Mouse (Mus musculus) G1E (cell line): Measurements from ENCODE around the gene Blzf1. TPM values are rescaled to one million over a fixed set of nuclear protein-coding genes. Genes with fewer than 3 reads are reported as not detected.

ENCODE experiments used
- ATAC-seq: 2 replicates; pipeline ENCODE4 v1.8.0; 2016; ENCODE audit warnings: mild to moderate bottlenecking; ENCODE audit not compliant: insufficient number of reproducible peaks, poor library complexity, low FRiP score, severe bottlenecking; ENCODE audit errors: extremely low read depth
- DNase-seq: peaks from one replicate; pipeline ENCODE4 v3.0.0; 2012; ENCODE audit warnings: low spot score
- H3K27me3 ChIP-seq: 2 replicates; pipeline ENCODE4 v1.6.1; 2012; ENCODE audit warnings: mild to moderate bottlenecking, low read length, inconsistent platforms; ENCODE audit not compliant: insufficient read depth
- H3K36me3 ChIP-seq: replicated peaks from 2 replicates; pipeline ENCODE3; 2012; ENCODE audit warnings: mild to moderate bottlenecking, inconsistent platforms
- H3K4me1 ChIP-seq: 2 replicates; pipeline ENCODE4 v1.6.1; 2012; ENCODE audit warnings: low read depth, low read length, inconsistent platforms, mixed read lengths; ENCODE audit not compliant: insufficient read depth
- H3K4me3 ChIP-seq: 2 replicates; pipeline ENCODE4 v1.5.1; 2012; ENCODE audit warnings: low read depth, mild to moderate bottlenecking, inconsistent platforms, low read length, moderate library complexity, mixed read lengths
- H3K9me3 ChIP-seq: replicated peaks from 2 replicates; pipeline ENCODE4 v1.6.1; 2012; ENCODE audit warnings: inconsistent platforms
- CTCF ChIP-seq: IDR thresholded peaks from 2 replicates; pipeline ENCODE4 v1.5.1; 2012; ENCODE audit warnings: low read depth, low read length, inconsistent platforms, mixed read lengths
- GATA1 ChIP-seq: IDR thresholded peaks from 2 replicates; pipeline ENCODE4 v1.6.1; 2012; ENCODE audit warnings: borderline replicate concordance, low read length, inconsistent platforms, mixed read lengths
- GATA2 ChIP-seq: IDR thresholded peaks from 2 replicates; pipeline ENCODE4 v1.6.1; 2012; ENCODE audit warnings: low read depth, low read length, inconsistent platforms, borderline replicate concordance
- POLR2AphosphoS5 ChIP-seq: IDR thresholded peaks from 2 replicates; pipeline ENCODE4 v1.6.1; 2012; ENCODE audit warnings: low read depth, low read length, inconsistent platforms; ENCODE audit not compliant: insufficient replicate concordance
- TAL1 ChIP-seq: conservative IDR thresholded peaks from 2 replicates; pipeline ENCODE4 v1.6.1; 2012; ENCODE audit warnings: low read depth, low read length, inconsistent platforms, mixed read lengths
- polyA plus RNA-seq: library from polyadenylated mRNA; stranded (reverse); fragments of >175 nt; gene quantifications from 2 replicates; pipeline ENCODE4 v1.2.3, GENCODE M21; 2012
- total RNA-seq, 2 experiments: library from RNA; stranded (forward) in 1 of 2; stranded (reverse) in 1 of 2; fragments of 200-1000 nt in 1 of 2; fragments of >200 nt in 1 of 2; fragmentation: Nextera tagmentation in 1 of 2; gene quantifications; 2 replicates each; pipeline ENCODE4 v1.2.3; 2014 to 2017

Gene Blzf1
- total and polyA plus RNA-seq, 3 experiments: 2.2 to 33.4 (median 25.7) TPM

- Histone ChIP-seq H3K27me3 (no peaks in the 10 kb centered on the region), H3K9me3 (no peaks in the 10 kb centered on the region), H3K4me1 (peaks cover 24% of the 10 kb centered on the region), H3K36me3 (peaks cover 52% of the 10 kb centered on the region), H3K4me3 (no peak within 1 kb of the TSS)
- no peak for DNase-seq
- no peak for ATAC-seq
- TF ChIP-seq GATA1 (no peak), TAL1 (no peak), CTCF (no peak), POLR2AphosphoS5 (no peak), GATA2 (no peak)
Observed at GRCm38 (mm10) chr1:164303821-164304220, 3.5 kb downstream of the Blzf1 start, which contains the start of gene Nme7. TSS of gene Nme7 (plus strand) at chr1:164304121.

GRCm38 (mm10) chr1:164301949-164302348 is 5.3 kb downstream of the Blzf1 start:
- Histone ChIP-seq H3K27me3 (no peaks in the 10 kb centered on the region), H3K4me3 (no peak overlapping the region), H3K36me3 (peaks cover 67% of the 10 kb centered on the region), H3K9me3 (no peaks in the 10 kb centered on the region), H3K4me1 (peaks cover 18% of the 10 kb centered on the region)
- no peak for TF ChIP-seq TAL1
- ATAC-seq (no peak), DNase-seq (no peak)

GRCm38 (mm10) chr1:164296473-164296872 is 10.8 kb downstream of the Blzf1 start:
- Histone ChIP-seq H3K27me3 (no peaks in the 10 kb centered on the region), H3K4me1 (peaks cover 8% of the 10 kb centered on the region; the same call in 1 of the 2 replicates), H3K36me3 (peaks cover 74% of the 10 kb centered on the region), H3K9me3 (no peaks in the 10 kb centered on the region), H3K4me3 (no peak overlapping the region)
- ATAC-seq: no peak
- no peak for DNase-seq
- TF ChIP-seq CTCF: no peak
- TF ChIP-seq TAL1: no peak
- no peak for TF ChIP-seq GATA1
- TF ChIP-seq GATA2: no peak
- TF ChIP-seq POLR2AphosphoS5: no peak

- ATAC-seq: no peak
Observed at GRCm38 (mm10) chr1:164294071-164294470, 13.2 kb downstream of the Blzf1 start.

GRCm38 (mm10) chr1:164292040-164292439 is 15.2 kb downstream of the Blzf1 start:
- Histone ChIP-seq H3K4me3 (no peak overlapping the region), H3K9me3 (no peaks in the 10 kb centered on the region), H3K27me3 (no peaks in the 10 kb centered on the region), H3K36me3 (peaks cover 67% of the 10 kb centered on the region), H3K4me1 (peaks cover 2% of the 10 kb centered on the region; the same call in 1 of the 2 replicates)
- DNase-seq (no peak), ATAC-seq (no peak)
- TF ChIP-seq GATA1: no peak
- TF ChIP-seq TAL1: no peak

More at GRCm38 (mm10) chr1:164294071-164294470, 13.2 kb downstream of the Blzf1 start:
- Histone ChIP-seq H3K9me3 (no peaks in the 10 kb centered on the region), H3K27me3 (no peaks in the 10 kb centered on the region), H3K36me3 (peaks cover 75% of the 10 kb centered on the region), H3K4me1 (peaks cover 6% of the 10 kb centered on the region; the same call in 1 of the 2 replicates), H3K4me3 (no peak overlapping the region)
- TF ChIP-seq GATA1: no peak
- no peak for TF ChIP-seq CTCF
- no peak for TF ChIP-seq TAL1
- TF ChIP-seq GATA2: no peak
- TF ChIP-seq POLR2AphosphoS5: no peak
- no peak for DNase-seq

- H3K9me3 ChIP-seq: no peaks in the 10 kb centered on the region
- ATAC-seq (no peak), DNase-seq (no peak)
- TF ChIP-seq GATA2 (no peak), TAL1 (no peak), POLR2AphosphoS5 (no peak), CTCF (no peak), GATA1 (no peak)
- no peak overlapping the region for H3K4me3 ChIP-seq
- H3K27me3 ChIP-seq: no peaks in the 10 kb centered on the region
- no peaks in the 10 kb centered on the region for H3K4me1 ChIP-seq
- peaks cover 56% of the 10 kb centered on the region for H3K36me3 ChIP-seq
Observed at GRCm38 (mm10) chr1:164287406-164287805, 19.9 kb downstream of the Blzf1 start.

- no peaks in the 10 kb centered on the region for H3K4me1 ChIP-seq
- H3K36me3 ChIP-seq: peaks cover 52% of the 10 kb centered on the region
- no peaks in the 10 kb centered on the region for H3K27me3 ChIP-seq
- H3K4me3 ChIP-seq: no peak overlapping the region
- TF ChIP-seq TAL1 (no peak), GATA2 (no peak), CTCF (no peak), POLR2AphosphoS5 (no peak), GATA1 (no peak)
- ATAC-seq: no peak
- H3K9me3 ChIP-seq: no peaks in the 10 kb centered on the region
- no peak for DNase-seq
Observed at GRCm38 (mm10) chr1:164284007-164284406, 23.3 kb downstream of the Blzf1 start.
